Mouse (Mus musculus) left cerebral cortex, adult 8-10 months (tissue): ENCODE measurements at regions not wholly inside any gene's neighbourhood (a gene's known extent, or its start where the extent isn't known, plus 50 kb on each side); places are given as distances from the start of the nearest gene placed in this dataset.

Experiments
- DNase-seq, 2 experiments: peaks; one replicate each; pipeline ENCODE4 v3.0.0; 2022; ENCODE audit warnings: low spot score in 2 of 2

GRCm38 (mm10) chrX:11387200-11387940 lies 59.7 kb downstream of the H2al1j start:
- DNase-seq = no peak

- no peak for DNase-seq
Measured at GRCm38 (mm10) chrX:11388860-11389259, 61.2 kb downstream of the H2al1j start.

GRCm38 (mm10) chrX:11400406-11400805 lies 72.8 kb downstream of the H2al1j start:
- no peak for DNase-seq

GRCm38 (mm10) chrX:11404369-11404768 lies 76.7 kb downstream of the H2al1j start:
- no peak for DNase-seq

GRCm38 (mm10) chrX:11412316-11412826 lies 84.7 kb downstream of the H2al1j start:
- no peak for DNase-seq

GRCm38 (mm10) chrX:11415662-11416061 lies 88.0 kb downstream of the H2al1j start:
- no peak for DNase-seq

GRCm38 (mm10) chrX:11416510-11416909 lies 88.9 kb downstream of the H2al1j start:
- no peak for DNase-seq

GRCm38 (mm10) chrX:11417861-11418260 lies 90.2 kb downstream of the H2al1j start:
- DNase-seq = no peak

GRCm38 (mm10) chrX:11418261-11418660 lies 90.6 kb downstream of the H2al1j start:
- no peak for DNase-seq

GRCm38 (mm10) chrX:11419162-11419631 lies 91.6 kb downstream of the H2al1j start:
- no peak for DNase-seq

GRCm38 (mm10) chrX:11432403-11433004 lies 104.9 kb downstream of the H2al1j start:
- no peak for DNase-seq

GRCm38 (mm10) chrX:11435338-11435737 lies 107.7 kb downstream of the H2al1j start:
- DNase-seq = no peak

- DNase-seq = peak in 1 of 2 experiments; percentile 23
Measured at GRCm38 (mm10) chrX:11437151-11437944, 109.7 kb downstream of the H2al1j start.

GRCm38 (mm10) chrX:11443543-11443942 lies 115.9 kb downstream of the H2al1j start:
- DNase-seq = no peak

- DNase-seq = no peak
Measured at GRCm38 (mm10) chrX:11444261-11444725, 116.7 kb downstream of the H2al1j start.

- no peak for DNase-seq
Measured at GRCm38 (mm10) chrX:11448711-11449110, 121.1 kb downstream of the H2al1j start.

GRCm38 (mm10) chrX:11458521-11458920 lies 130.9 kb downstream of the H2al1j start:
- no peak for DNase-seq

- DNase-seq = no peak
Measured at GRCm38 (mm10) chrX:11463955-11464511, 136.4 kb downstream of the H2al1j start.

- peak in 1 of 2 experiments; percentile 33 for DNase-seq
Measured at GRCm38 (mm10) chrX:11466191-11466590, 138.6 kb downstream of the H2al1j start.

GRCm38 (mm10) chrX:11479696-11480339 lies 152.2 kb downstream of the H2al1j start:
- DNase-seq = no peak

GRCm38 (mm10) chrX:11482141-11482540 lies 154.5 kb downstream of the H2al1j start:
- DNase-seq = peak in 1 of 2 experiments; percentile 24
